Comparison of ENCODE assay signal across 9 mouse cellular contexts in the genomic region with DNA sequence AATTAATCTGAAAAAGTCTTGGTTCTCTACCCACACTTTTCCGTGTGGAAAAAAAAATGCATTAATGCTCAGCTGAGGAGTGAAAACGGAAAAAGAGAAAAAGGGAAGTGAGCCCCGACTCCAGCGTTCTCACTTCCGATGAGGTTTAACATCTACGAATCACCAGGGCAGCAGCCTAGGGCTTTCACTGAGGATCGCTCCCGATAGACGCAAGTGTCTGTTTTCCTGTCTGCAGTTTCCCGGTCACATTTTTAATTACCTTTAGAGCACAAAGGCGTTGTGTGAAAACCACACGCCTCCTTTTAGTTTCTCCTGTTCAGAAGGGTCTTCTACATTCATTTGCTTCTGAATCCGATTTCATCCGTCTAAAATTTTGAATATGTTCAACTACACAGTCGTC.
DNase-seq lines count a peak whose midpoint lies in the region; ATAC-seq lines count a peak whose summit lies in the region.
"Had no signal": no experiment of that assay in that cellular context is flagged by ENCODE, and none has a peak within 500 bp of the region (broad histone marks: within the 10 kb centered on the region; RNA-seq: fewer than 3 reads in every experiment).

No protein-coding gene starts in this region.

- H3K9ac ChIP-seq in heart, embryonic 12.5 days, result peak overlapping the region; percentile 8; the same call in 1 of the 2 replicates
- peak overlapping the region; percentile 66 for H3K9ac ChIP-seq in embryonic facial prominence, embryonic 13.5 days
- no peak overlapping the region for H3K9ac ChIP-seq in intestine, embryonic 16.5 days (ENCODE audit: low read depth, low read length)

- ATAC-seq in heart, embryonic 12.5 days (ENCODE audit: insufficient number of reproducible peaks, low FRiP score), result no peak
- no peak for ATAC-seq in embryonic facial prominence, embryonic 13.5 days (ENCODE audit: insufficient number of reproducible peaks, insufficient read depth, low FRiP score, low TSS enrichment, low read depth)
- no peak for ATAC-seq in intestine, embryonic 16.5 days
- no peak for ATAC-seq in frontal cortex, adult (ENCODE audit: low TSS enrichment)

- no peaks in the 10 kb centered on the region for H3K36me3 ChIP-seq in heart, embryonic 12.5 days
- H3K36me3 ChIP-seq in embryonic facial prominence, embryonic 13.5 days, result no peaks in the 10 kb centered on the region
- no peaks in the 10 kb centered on the region for H3K36me3 ChIP-seq in intestine, embryonic 16.5 days (ENCODE audit: control insufficient read depth, insufficient read depth, low read length)

- no peaks in the 10 kb centered on the region for H3K9me3 ChIP-seq in heart, embryonic 12.5 days (replicated peaks)
- H3K9me3 ChIP-seq in embryonic facial prominence, embryonic 13.5 days, result no peaks in the 10 kb centered on the region
- H3K9me3 ChIP-seq in intestine, embryonic 16.5 days (ENCODE audit: control insufficient read depth, low read length), result no peaks in the 10 kb centered on the region

- no peak for DNase-seq in heart, postnatal 14 days
- DNase-seq in neural tube, embryonic 10.5 days (ENCODE audit: extremely low spot score, low spot score), result peak; percentile 40
- DNase-seq in cerebellum, adult 9-10 months, result no peak
- no peak for DNase-seq in gastrocnemius, postnatal 10 days
- DNase-seq: kidney, postnatal 36 days had no signal

- H3K4me1 ChIP-seq in heart, embryonic 12.5 days (replicated peaks), result no peaks in the 10 kb centered on the region
- peaks cover 5% of the 10 kb centered on the region; the same call in 1 of the 2 replicates for H3K4me1 ChIP-seq in embryonic facial prominence, embryonic 13.5 days
- peaks cover 2% of the 10 kb centered on the region; the same call in 1 of the 2 replicates for H3K4me1 ChIP-seq in intestine, embryonic 16.5 days (ENCODE audit: control insufficient read depth, insufficient read depth, low read length)

- H3K4me2 ChIP-seq in heart, embryonic 12.5 days, result peak overlapping the region; percentile 60
- peak overlapping the region; percentile 58 for H3K4me2 ChIP-seq in embryonic facial prominence, embryonic 13.5 days
- H3K4me2 ChIP-seq in intestine, embryonic 16.5 days (ENCODE audit: low read depth, low read length), result peak overlapping the region; percentile 18; the same call in 1 of the 2 replicates

- peaks cover 7% of the 10 kb centered on the region for H3K27me3 ChIP-seq in heart, embryonic 12.5 days (replicated peaks)
- peaks cover 12% of the 10 kb centered on the region for H3K27me3 ChIP-seq in embryonic facial prominence, embryonic 13.5 days
- no peaks in the 10 kb centered on the region for H3K27me3 ChIP-seq in intestine, embryonic 16.5 days (replicated peaks; ENCODE audit: control insufficient read depth, insufficient read depth, low read length)

- intact Hi-C loops in heart, postnatal 14 days (cut with DNase I), result no loop called here

- H3K4me3 ChIP-seq in heart, embryonic 12.5 days, result peak overlapping the region; percentile 28
- peak overlapping the region; percentile 38 for H3K4me3 ChIP-seq in embryonic facial prominence, embryonic 13.5 days
- peak overlapping the region; percentile 1; the same call in 1 of the 2 replicates for H3K4me3 ChIP-seq in intestine, embryonic 16.5 days (ENCODE audit: low read length)

- no peak overlapping the region for H3K27ac ChIP-seq in heart, embryonic 12.5 days (ENCODE audit: poor library complexity, severe bottlenecking)
- no peak overlapping the region for H3K27ac ChIP-seq in embryonic facial prominence, embryonic 13.5 days
- H3K27ac ChIP-seq in intestine, embryonic 16.5 days (ENCODE audit: low read length), result no peak overlapping the region

- WGBS in heart, embryonic 12.5 days, result 6% methylated on average over 15 of the region's 15 CpGs
- 1% methylated on average over 15 of the region's 15 CpGs for WGBS in embryonic facial prominence, embryonic 13.5 days
- 9% methylated on average over 15 of the region's 15 CpGs for WGBS in intestine, embryonic 16.5 days
